Mouse (Mus musculus): ENCODE measurements around the gene Trip10. TPM values are rescaled to one million over a fixed set of nuclear protein-coding genes. Genes with fewer than 3 reads are reported as not detected.

Trip10 gene
- total and polyA plus RNA-seq, 2 experiments from 2014 or later, result 3.2 to 6.0 TPM

GRCm38 (mm10) chr17:57228873-57229272 lies 20.4 kb upstream of the Trip10 start:
- Histone ChIP-seq H3K27me3 (ENCODE audit: insufficient read depth, low read length) (no peaks in the 10 kb centered on the region), H3K9me3 (ENCODE audit: low read length) (no peaks in the 10 kb centered on the region), H3K4me3 (ENCODE audit: low read depth, low read length) (no peak overlapping the region), H3K4me1 (ENCODE audit: insufficient read depth) (no peaks in the 10 kb centered on the region), H3K27ac (ENCODE audit: low read depth, low read length) (no peak overlapping the region), H3K4me2 (ENCODE audit: low read depth) (no peak overlapping the region), H3K9ac (no peak overlapping the region), H3K36me3 (ENCODE audit: insufficient read depth) (no peaks in the 10 kb centered on the region)
- WGBS, result 82% methylated on average over 3 of the region's 3 CpGs
- TF ChIP-seq CTCF (IDR thresholded peaks at IDR 0.05; ENCODE audit: low read depth), result no peak
- DNase-seq, result no peak
- no peak for ATAC-seq

GRCm38 (mm10) chr17:57229851-57230727 lies 19.2 kb upstream of the Trip10 start:
- no peak for TF ChIP-seq CTCF (IDR thresholded peaks at IDR 0.05; ENCODE audit: low read depth)
- WGBS, result 75% methylated on average over 15 of the region's 15 CpGs

GRCm38 (mm10) chr17:57230728-57231125 lies 18.5 kb upstream of the Trip10 start:
- H3K9me3 ChIP-seq (ENCODE audit: low read length), result no peaks in the 10 kb centered on the region
- DNase-seq (no peak), ATAC-seq (no peak)
- no peaks in the 10 kb centered on the region for H3K36me3 ChIP-seq (ENCODE audit: insufficient read depth)
- no peak for TF ChIP-seq CTCF (IDR thresholded peaks at IDR 0.05; ENCODE audit: low read depth)
- H3K4me3 ChIP-seq (ENCODE audit: low read depth, low read length), result no peak overlapping the region
- no peak overlapping the region for H3K27ac ChIP-seq (ENCODE audit: low read depth, low read length)
- WGBS, result 68% methylated on average over 6 of the region's 6 CpGs
- no peak overlapping the region for H3K4me2 ChIP-seq (ENCODE audit: low read depth)
- H3K4me1 ChIP-seq (ENCODE audit: insufficient read depth), result no peaks in the 10 kb centered on the region
- H3K27me3 ChIP-seq (ENCODE audit: insufficient read depth, low read length), result no peaks in the 10 kb centered on the region
- H3K9ac ChIP-seq, result no peak overlapping the region

More at GRCm38 (mm10) chr17:57229851-57230727, 19.2 kb upstream of the Trip10 start:
- Histone ChIP-seq H3K4me2 (ENCODE audit: low read depth) (no peak overlapping the region), H3K4me3 (ENCODE audit: low read depth, low read length) (no peak overlapping the region), H3K9me3 (ENCODE audit: low read length) (no peaks in the 10 kb centered on the region), H3K9ac (no peak overlapping the region), H3K4me1 (ENCODE audit: insufficient read depth) (no peaks in the 10 kb centered on the region), H3K27me3 (ENCODE audit: insufficient read depth, low read length) (no peaks in the 10 kb centered on the region), H3K27ac (ENCODE audit: low read depth, low read length) (no peak overlapping the region), H3K36me3 (ENCODE audit: insufficient read depth) (no peaks in the 10 kb centered on the region)
- no peak for ATAC-seq
- no peak for DNase-seq

GRCm38 (mm10) chr17:57231321-57231771 lies 17.9 kb upstream of the Trip10 start:
- Histone ChIP-seq H3K4me1 (ENCODE audit: insufficient read depth) (no peaks in the 10 kb centered on the region), H3K27ac (ENCODE audit: low read depth, low read length) (no peak overlapping the region), H3K4me2 (ENCODE audit: low read depth) (no peak overlapping the region), H3K27me3 (ENCODE audit: insufficient read depth, low read length) (no peaks in the 10 kb centered on the region), H3K9me3 (ENCODE audit: low read length) (no peaks in the 10 kb centered on the region), H3K36me3 (ENCODE audit: insufficient read depth) (0 out of 2 replicates have a peak, but pooled peaks cover under 1% of the 10 kb centered on the region), H3K4me3 (ENCODE audit: low read depth, low read length) (no peak overlapping the region), H3K9ac (no peak overlapping the region)
- TF ChIP-seq CTCF (IDR thresholded peaks at IDR 0.05; ENCODE audit: low read depth), result no peak
- ATAC-seq, result no peak
- no peak for DNase-seq

- Histone ChIP-seq H3K9ac (no peak overlapping the region), H3K27me3 (ENCODE audit: insufficient read depth, low read length) (no peaks in the 10 kb centered on the region), H3K9me3 (ENCODE audit: low read length) (no peaks in the 10 kb centered on the region), H3K4me3 (ENCODE audit: low read depth, low read length) (no peak overlapping the region), H3K4me1 (ENCODE audit: insufficient read depth) (no peaks in the 10 kb centered on the region), H3K36me3 (ENCODE audit: insufficient read depth) (peaks cover 9% of the 10 kb centered on the region; the same call in 1 of the 2 replicates), H3K27ac (ENCODE audit: low read depth, low read length) (no peak overlapping the region), H3K4me2 (ENCODE audit: low read depth) (no peak overlapping the region)
- ATAC-seq, result no peak
- DNase-seq, result no peak
- 76% methylated on average over 1 of the region's 1 CpGs for WGBS
- TF ChIP-seq CTCF (IDR thresholded peaks at IDR 0.05; ENCODE audit: low read depth), result no peak
These were observed 17.1 kb upstream of the Trip10 start for GRCm38 (mm10) chr17:57232200-57232599.

- Histone ChIP-seq H3K9ac (no peak overlapping the region), H3K27ac (ENCODE audit: low read depth, low read length) (no peak overlapping the region), H3K36me3 (ENCODE audit: insufficient read depth) (peaks cover 14% of the 10 kb centered on the region), H3K9me3 (ENCODE audit: low read length) (no peaks in the 10 kb centered on the region), H3K4me3 (ENCODE audit: low read depth, low read length) (no peak overlapping the region), H3K27me3 (ENCODE audit: insufficient read depth, low read length) (no peaks in the 10 kb centered on the region), H3K4me2 (ENCODE audit: low read depth) (no peak overlapping the region), H3K4me1 (ENCODE audit: insufficient read depth) (no peaks in the 10 kb centered on the region)
- no peak for TF ChIP-seq CTCF (IDR thresholded peaks at IDR 0.05; ENCODE audit: low read depth)
- 53% methylated on average over 7 of the region's 7 CpGs for WGBS
- DNase-seq (no peak), ATAC-seq (0 out of 2 replicates have a peak, but pooled peaks have one; percentile 11)
These were observed 16.2 kb upstream of the Trip10 start for GRCm38 (mm10) chr17:57233038-57233437.

GRCm38 (mm10) chr17:57234254-57234928 lies 14.9 kb upstream of the Trip10 start:
- ATAC-seq (no peak), DNase-seq (no peak)
- H3K27me3 ChIP-seq (ENCODE audit: insufficient read depth, low read length), result no peaks in the 10 kb centered on the region
- H3K4me1 ChIP-seq (ENCODE audit: insufficient read depth), result no peaks in the 10 kb centered on the region
- H3K4me2 ChIP-seq (ENCODE audit: low read depth), result no peak overlapping the region
- no peak overlapping the region for H3K9ac ChIP-seq
- peak; percentile 10; the same call in 1 of the 2 replicates for TF ChIP-seq CTCF (IDR thresholded peaks at IDR 0.05; ENCODE audit: low read depth)
- no peak overlapping the region for H3K4me3 ChIP-seq (ENCODE audit: low read depth, low read length)
- H3K27ac ChIP-seq (ENCODE audit: low read depth, low read length), result no peak overlapping the region
- WGBS, result 87% methylated on average over 12 of the region's 12 CpGs
- H3K9me3 ChIP-seq (ENCODE audit: low read length), result no peaks in the 10 kb centered on the region
- H3K36me3 ChIP-seq (ENCODE audit: insufficient read depth), result peaks cover 14% of the 10 kb centered on the region

Data from forebrain, postnatal 0 days (tissue).